Mouse (Mus musculus): ENCODE measurements around the gene Ctdsp1.

Gene Ctdsp1

DNA sequence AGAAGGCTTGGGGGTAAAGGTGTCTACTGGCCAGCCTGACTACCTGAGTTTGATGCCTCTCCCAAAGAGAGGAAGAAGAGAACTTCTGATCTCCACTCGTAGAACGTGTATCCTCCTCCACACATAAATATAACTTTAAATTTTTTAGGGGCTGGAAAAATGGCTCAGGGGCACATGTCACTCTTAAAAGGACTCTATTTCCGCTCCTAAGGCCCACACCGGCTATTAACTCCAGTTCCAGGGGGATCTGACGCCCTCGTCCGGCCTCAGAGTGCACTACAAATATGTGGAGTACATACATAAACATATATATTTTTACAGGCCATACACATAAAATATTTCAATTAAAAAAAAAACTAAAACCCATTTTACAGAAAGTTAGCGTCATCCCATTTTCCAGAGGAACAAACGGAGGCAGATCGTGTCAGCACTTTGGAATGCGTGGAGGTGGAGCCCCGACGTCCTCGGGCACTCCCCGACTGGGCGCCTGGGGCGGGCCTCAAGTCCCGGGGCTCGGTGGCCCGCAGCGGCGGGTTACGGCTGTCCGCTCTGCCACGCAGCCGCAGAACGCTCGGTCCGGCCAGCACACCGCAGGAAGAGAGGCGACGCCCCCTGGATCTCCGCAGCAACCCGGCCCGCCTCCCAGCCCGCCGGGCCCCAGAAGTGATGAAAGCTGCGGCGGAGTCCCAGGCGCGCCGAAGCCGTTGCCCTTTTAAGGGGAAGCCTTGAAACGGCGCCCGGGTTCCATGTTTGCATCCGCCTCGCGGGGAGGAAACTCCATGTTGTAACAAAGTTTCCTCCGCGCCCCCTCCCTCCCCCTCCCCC lies at the start of gene Ctdsp1:
Ctdsp1 (plus strand) TSS at position 586 of the 825 bp plus-strand sequence.
- DNase-seq = peak; percentile 98

- no peak for DNase-seq
These were observed 49.4 kb upstream of the Ctdsp1 start for GRCm38 (mm10) chr1:74341898-74342297.

- DNase-seq = no peak
These were observed 49.0 kb upstream of the Ctdsp1 start for GRCm38 (mm10) chr1:74342308-74342707.

DNA sequence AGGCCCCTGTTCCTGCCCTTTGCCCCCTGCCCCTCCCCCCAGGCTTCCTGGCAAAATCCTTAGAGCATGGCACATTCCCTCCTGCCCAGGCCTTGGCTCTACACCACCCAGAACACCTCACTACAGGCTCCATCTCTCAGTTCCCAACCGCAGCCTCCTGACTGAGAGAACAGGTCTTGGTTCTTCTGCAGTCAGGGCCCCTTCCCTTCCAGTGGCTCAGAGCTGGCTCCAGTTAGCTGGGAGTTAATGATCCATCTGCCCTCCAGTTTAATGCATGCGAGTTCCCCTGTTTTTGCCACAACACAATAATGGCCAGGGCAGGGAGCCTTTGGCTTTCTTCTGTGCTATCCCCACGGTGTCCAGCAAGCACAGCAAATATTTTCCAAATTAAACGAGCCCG lies 48.1 kb upstream of the Ctdsp1 start:
- no peak for DNase-seq

GRCm38 (mm10) chr1:74344163-74344916 lies 47.0 kb upstream of the Ctdsp1 start:
- no peak for DNase-seq

- no peak for DNase-seq
These were observed 40.0 kb upstream of the Ctdsp1 start for GRCm38 (mm10) chr1:74351185-74351769.

DNA sequence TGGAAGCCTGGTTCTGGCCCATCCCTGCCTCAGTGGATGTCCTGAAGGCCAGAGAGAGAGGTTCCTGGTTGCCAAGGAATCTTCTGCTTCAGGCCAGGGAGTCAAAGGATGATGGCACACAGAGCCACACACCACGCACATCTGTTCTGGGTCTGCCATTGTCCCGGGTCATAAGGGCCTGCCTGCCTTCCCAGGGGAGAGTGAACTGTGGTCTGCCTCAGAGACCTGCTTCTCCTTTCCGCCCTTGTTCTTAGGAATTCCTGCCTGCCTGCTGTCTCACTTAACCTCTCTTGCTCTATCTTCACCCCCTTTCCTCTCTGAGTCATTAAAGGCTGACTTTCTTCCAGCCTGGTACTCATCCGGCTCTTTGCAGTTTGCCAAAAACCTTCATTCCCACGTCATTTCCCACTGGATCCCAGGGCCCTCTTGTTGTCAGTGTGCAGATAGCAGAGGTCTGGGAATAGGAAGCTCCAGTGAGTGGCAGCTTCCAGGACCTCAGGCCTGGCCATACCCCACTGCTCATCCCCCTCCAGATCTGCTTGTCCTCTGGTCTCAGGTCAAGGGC lies 38.7 kb upstream of the Ctdsp1 start:
- no peak for DNase-seq

- DNase-seq = no peak
These were observed 37.7 kb upstream of the Ctdsp1 start for GRCm38 (mm10) chr1:74353453-74354229.

- no peak for DNase-seq
These were observed 33.8 kb upstream of the Ctdsp1 start for GRCm38 (mm10) chr1:74357531-74357930.

DNA sequence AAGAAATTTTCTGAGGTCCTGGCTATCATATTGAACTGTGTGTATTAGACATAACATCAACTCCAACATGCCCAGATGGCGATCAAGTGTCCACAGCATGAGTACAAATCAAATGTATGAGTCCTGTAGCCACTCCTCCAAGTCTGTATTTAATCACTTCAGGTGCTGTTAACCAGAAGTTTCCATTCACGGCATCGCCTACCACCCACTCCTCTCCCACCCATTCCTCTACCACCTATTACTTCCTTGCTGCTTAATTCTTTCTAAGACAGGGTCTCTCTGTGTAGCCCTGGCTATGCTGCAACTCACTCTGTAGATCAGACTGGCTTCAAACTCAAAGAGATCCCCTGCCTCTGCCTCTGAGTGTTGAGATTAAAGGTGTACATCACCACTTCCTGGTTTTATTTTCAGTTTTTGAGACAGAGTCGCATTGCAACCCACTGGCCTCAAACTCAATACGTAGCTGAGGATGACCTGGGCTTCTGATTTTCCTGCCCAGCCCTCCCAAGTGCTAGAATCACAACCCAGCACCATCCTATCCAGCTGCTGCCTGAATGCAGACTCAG lies 31.3 kb upstream of the Ctdsp1 start:
- no peak for DNase-seq

DNA sequence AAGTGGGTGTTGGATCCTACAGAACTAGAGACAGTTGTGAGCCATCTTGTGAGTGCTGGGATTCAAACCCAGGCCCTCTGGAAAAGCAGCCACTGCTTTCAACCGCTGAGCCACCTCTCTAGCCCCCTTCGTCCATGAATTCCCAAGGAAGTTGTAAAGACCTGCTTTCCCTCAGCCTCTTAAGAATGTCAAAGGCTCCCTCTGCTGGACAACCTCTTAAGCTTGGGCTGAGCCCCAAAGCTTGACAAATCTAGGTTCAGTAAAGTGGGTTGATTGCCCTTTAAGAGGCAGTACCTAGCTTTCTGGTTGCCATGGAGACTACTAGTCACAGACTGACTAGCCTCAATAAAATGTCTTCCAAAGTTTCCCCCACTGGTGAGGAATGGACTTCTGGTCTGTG lies 29.5 kb upstream of the Ctdsp1 start, which contains the start of gene Catip:
Catip (plus strand) TSS at position 297 of the 400 bp plus-strand sequence.
- DNase-seq = peak; percentile 93

GRCm38 (mm10) chr1:74362325-74363229 lies 28.7 kb upstream of the Ctdsp1 start:
- no peak for DNase-seq

DNA sequence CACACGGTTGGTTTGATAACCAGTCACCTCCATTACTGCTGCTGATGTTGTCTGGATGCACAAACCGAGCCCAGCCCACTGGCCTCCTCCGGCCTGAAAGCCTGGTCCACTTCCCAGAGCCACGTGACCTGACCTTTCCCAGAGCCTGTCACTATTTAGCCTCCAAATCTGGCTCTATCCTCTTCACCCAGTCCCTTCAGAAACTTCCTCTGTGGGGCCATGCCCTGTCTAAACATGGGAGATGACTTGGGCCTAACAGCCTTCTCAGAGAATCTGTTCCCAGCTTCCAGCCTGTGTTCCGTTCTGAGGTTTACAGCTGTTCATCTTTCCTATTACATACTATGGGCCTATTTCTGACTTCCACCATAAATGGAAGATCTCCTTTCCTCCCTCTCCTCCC lies 27.9 kb upstream of the Ctdsp1 start:
- peak; percentile 27 for DNase-seq

GRCm38 (mm10) chr1:74364270-74364669 lies 27.0 kb upstream of the Ctdsp1 start:
- DNase-seq = no peak

GRCm38 (mm10) chr1:74367886-74368645 lies 23.2 kb upstream of the Ctdsp1 start:
- peak; percentile 67 for DNase-seq

DNA sequence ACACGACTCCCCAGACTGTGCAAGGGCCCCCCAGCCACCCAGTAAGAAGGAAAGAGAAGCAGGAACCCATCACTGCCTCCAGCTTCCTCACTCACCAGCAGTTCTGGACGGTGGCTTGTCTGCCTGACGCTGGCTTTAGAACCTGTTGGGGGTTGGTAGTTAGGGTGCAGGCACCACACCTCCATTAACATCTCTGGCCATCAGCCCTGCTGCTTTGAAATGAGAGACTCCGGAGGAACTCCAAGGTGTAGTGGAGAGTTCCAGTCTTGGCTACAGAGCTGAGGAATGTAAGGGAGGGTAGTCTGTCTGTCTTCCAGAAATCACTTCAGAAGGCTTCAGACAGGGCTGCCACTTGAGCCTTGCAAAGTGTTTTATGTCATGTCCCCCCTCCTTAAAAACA lies 21.3 kb upstream of the Ctdsp1 start:
- DNase-seq = no peak

DNA sequence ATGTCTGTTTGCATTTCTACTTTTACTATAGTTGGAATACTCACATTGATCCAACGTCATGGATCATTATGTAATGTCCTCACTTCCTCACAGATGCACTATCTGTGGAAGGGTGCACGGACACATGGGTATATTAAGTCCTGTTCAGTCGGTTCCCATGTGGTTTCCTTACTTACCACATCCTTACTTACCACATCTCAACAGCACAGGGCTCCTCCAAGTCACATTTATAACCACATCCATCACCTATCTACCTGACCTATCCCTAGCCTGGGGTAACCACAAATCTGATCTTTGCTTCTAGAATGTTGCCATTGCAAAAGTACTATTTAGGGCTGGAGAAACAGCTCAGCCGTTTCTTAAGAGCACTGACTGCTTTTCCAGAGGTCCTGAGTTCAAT lies 17.9 kb upstream of the Ctdsp1 start:
- DNase-seq = no peak

DNA sequence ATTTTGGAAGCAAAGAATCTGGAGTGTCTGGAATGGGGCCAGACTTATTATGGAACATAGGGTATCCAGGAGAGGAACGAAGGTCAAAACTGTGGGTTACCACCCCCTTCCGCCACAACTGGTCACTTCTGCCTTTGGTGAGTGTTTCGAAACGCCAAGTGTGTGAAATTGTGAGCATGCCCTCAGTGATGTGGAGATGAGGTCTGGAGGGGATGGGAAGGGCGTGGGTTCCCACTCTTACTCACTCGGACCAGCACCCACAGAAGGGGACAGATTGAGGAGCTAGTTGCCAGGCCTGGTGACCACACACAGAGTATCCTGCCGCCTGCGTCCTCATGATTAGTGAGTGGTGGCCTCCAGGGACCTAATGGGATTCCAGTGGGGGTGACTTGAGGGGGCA lies 16.3 kb upstream of the Ctdsp1 start, which contains the start of gene Slc11a1:
Slc11a1 (plus strand) TSS at position 216 of the 400 bp plus-strand sequence.
- DNase-seq = peak; percentile 68

GRCm38 (mm10) chr1:74375561-74375960 lies 15.7 kb upstream of the Ctdsp1 start:
- peak; percentile 38 for DNase-seq

- peak; percentile 43 for DNase-seq
These were observed 14.9 kb upstream of the Ctdsp1 start for GRCm38 (mm10) chr1:74376396-74376795.
